Mouse (Mus musculus) heart, postnatal 0 days (tissue): ENCODE results near the gene Eme2. TPM values are rescaled to one million over a fixed set of nuclear protein-coding genes. Genes with fewer than 3 reads are reported as not detected.
A peak's percentile ranks its signal among the peaks of the same experiment; 100 is the strongest.

ENCODE experiments used
- ATAC-seq: fragments of 200-750 bp; cut with Nextera tagmentation; 2 replicates; pipeline ENCODE4 v1.8.0; 2017; ENCODE audit warnings: low read depth, moderate number of reproducible peaks, moderate library complexity; ENCODE audit not compliant: insufficient read depth
- DNase-seq: peaks from one replicate; pipeline ENCODE4 v3.0.0-alpha.2; 2016; ENCODE audit warnings: low spot score
- H3K27ac ChIP-seq: fragments of 300-500 bp; sonication (generic); 2 replicates; pipeline ENCODE4 v1.5.1; 2014; ENCODE audit warnings: low read depth, mild to moderate bottlenecking
- H3K27me3 ChIP-seq: fragments of 300-500 bp; sonication (generic); 2 replicates; pipeline ENCODE4 v1.6.1; 2014; ENCODE audit warnings: low read length, mixed read lengths; ENCODE audit not compliant: control insufficient read depth, insufficient read depth
- H3K36me3 ChIP-seq: fragments of 300-500 bp; sonication (generic); replicated peaks from 2 replicates; pipeline ENCODE4 v1.6.1; 2014; ENCODE audit warnings: low read length, mixed read lengths; ENCODE audit not compliant: control insufficient read depth, insufficient read depth
- H3K4me1 ChIP-seq: fragments of 300-500 bp; sonication (generic); 2 replicates; pipeline ENCODE4 v1.6.1; 2014; ENCODE audit warnings: antibody characterized with exemption; ENCODE audit not compliant: control insufficient read depth, insufficient read depth
- H3K4me2 ChIP-seq: fragments of 300-500 bp; sonication (generic); 2 replicates; pipeline ENCODE4 v1.6.1; 2014; ENCODE audit warnings: low read depth, mild to moderate bottlenecking, low read length, moderate library complexity
- H3K4me3 ChIP-seq: fragments of 300-500 bp; sonication (generic); 2 replicates; pipeline ENCODE4 v1.5.1; 2014; ENCODE audit warnings: low read depth, low read length
- H3K9ac ChIP-seq: fragments of 300-500 bp; sonication (generic); replicated peaks from 2 replicates; pipeline ENCODE4 v1.6.1; 2014; ENCODE audit warnings: low read depth, low read length, mixed read lengths
- H3K9me3 ChIP-seq: fragments of 300-500 bp; sonication (generic); replicated peaks from 2 replicates; pipeline ENCODE4 v1.6.1; 2016; ENCODE audit warnings: low read length; ENCODE audit not compliant: control insufficient read depth
- CTCF ChIP-seq: IDR thresholded peaks from 2 replicates; pipeline ENCODE4 v1.5.1; 2016; ENCODE audit warnings: antibody characterized with exemption, control low read depth, low read depth
- EP300 ChIP-seq: IDR thresholded peaks from 2 replicates; pipeline ENCODE4 v1.6.1; 2016; ENCODE audit warnings: antibody characterized with exemption, low read depth
- WGBS: fragments of 180-500 bp; shearing (Covaris S2); extraction: QIAGEN DNeasy Blood & Tissue Kit; methylation state at CpG from one replicate; pipeline ENCODE4 v1.1.7; 2014; 5-methylcytosine and 5-hydroxymethylcytosine counted together
- polyA plus RNA-seq: library from polyadenylated mRNA; unstranded; fragments of >200 nt; fragmentation: Nextera tagmentation; extraction: Ambion mirVana; gene quantifications from 2 replicates; pipeline ENCODE4 v1.2.1, GENCODE M21; 2015
- total RNA-seq: library from RNA; depleted of rRNA; stranded (reverse); fragments of >200 nt; gene quantifications from 2 replicates; pipeline ENCODE4 v1.2.3, GENCODE M21; 2014; ENCODE audit warnings: low replicate concordance

The Eme2 gene
- total and polyA plus RNA-seq, 2 experiments from 2014 or later = 15.5 to 28.2 TPM

DNA sequence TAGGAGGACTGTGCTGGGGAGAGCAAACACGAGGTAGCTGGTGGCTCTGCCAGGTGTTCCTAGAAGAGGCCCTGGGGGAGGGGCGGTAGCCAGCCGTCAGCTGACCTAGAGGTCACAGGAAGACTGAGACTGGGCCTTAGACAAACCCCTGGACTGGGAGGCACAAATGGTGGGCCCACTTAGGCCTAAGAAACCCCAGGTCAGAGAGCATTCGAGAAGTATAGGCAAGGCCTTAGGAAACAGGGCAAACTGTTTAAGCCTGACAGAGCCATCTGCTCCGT is 16.8 kb downstream of the Eme2 start:
- no peak overlapping the region for H3K4me2 ChIP-seq
- no peaks in the 10 kb centered on the region for H3K4me1 ChIP-seq
- peaks cover 3% of the 10 kb centered on the region for H3K36me3 ChIP-seq
- no peak for ATAC-seq
- H3K27me3 ChIP-seq = no peaks in the 10 kb centered on the region
- no peak overlapping the region for H3K27ac ChIP-seq
- no peaks in the 10 kb centered on the region for H3K9me3 ChIP-seq
- no peak for DNase-seq
- TF ChIP-seq CTCF = no peak
- TF ChIP-seq EP300 = no peak
- no peak overlapping the region for H3K4me3 ChIP-seq
- 40% methylated on average over 5 of the region's 5 CpGs for whole genome bisulfite sequencing
- H3K9ac ChIP-seq = 0 out of 2 replicates have a peak overlapping the region, but pooled peaks have one; percentile 28

DNA sequence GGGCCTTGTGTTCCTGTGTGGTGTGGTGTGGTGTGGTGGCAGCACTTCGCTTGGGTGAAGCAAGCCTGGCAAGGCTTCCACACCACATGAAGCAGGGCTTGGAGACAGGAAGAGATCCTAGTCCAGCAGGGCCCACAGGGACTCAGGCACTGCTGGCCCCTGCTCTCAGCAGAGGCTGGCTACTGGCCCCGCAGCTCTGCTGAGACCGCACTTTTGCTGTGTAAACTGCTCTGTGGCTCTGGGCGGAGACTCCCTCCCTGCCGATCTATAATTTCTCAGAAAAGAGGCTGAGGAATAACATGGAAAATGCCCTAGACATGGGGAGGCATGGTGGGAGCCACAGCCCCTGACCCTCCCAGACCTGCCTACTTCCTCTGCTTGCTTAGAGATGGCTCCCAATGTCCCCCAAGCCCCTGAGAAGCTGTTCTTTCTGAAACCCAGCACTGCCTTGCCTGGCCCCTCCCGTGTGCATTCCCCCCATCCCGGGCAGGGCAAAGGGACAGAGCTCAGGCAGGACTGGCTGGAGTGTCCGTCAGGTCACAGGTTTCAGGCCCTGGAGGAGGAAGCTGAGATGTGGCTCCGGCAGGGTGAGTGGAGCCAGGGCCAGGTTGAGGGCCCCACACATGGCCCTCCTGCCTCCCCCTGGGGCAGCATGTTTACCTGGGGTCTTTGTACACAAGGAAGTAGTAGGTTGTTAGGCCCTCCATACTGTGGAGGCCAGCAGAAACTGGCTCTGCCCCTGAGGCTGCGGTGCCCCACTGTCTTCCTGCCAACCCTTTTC is 17.4 kb downstream of the Eme2 start:
- TF ChIP-seq CTCF = no peak
- Histone ChIP-seq H3K9ac (0 out of 2 replicates have a peak overlapping the region, but pooled peaks have one; percentile 28), H3K9me3 (no peaks in the 10 kb centered on the region), H3K4me1 (no peaks in the 10 kb centered on the region), H3K4me2 (no peak overlapping the region), H3K27me3 (no peaks in the 10 kb centered on the region), H3K27ac (no peak overlapping the region), H3K36me3 (no peaks in the 10 kb centered on the region), H3K4me3 (no peak overlapping the region)
- WGBS = 56% methylated on average over 10 of the region's 10 CpGs
- DNase-seq (no peak), ATAC-seq (no peak)

DNA sequence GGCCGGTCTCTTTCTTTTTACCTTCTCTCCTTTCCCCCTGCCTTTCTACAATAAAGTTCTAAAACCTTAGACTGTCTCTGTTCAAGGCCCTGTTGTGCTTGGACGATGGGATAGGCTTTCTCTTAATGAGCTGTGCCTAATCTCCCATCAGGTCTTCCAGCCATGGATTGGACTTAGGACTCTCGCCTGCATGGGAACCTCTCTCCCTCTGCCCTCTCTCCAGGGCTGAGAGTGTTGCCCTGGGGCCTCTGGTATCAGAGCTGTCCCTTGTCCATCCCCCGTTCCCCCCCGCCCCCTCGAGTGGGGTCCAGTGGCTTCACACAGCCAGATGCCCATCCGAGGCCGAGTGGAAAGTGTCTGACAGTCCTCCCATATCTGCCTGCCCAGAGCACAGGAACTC is 19.9 kb downstream of the Eme2 start:
- H3K36me3 ChIP-seq = no peaks in the 10 kb centered on the region
- no peak for DNase-seq
- no peak overlapping the region for H3K27ac ChIP-seq
- no peak overlapping the region for H3K4me3 ChIP-seq
- no peaks in the 10 kb centered on the region for H3K27me3 ChIP-seq
- no peaks in the 10 kb centered on the region for H3K4me1 ChIP-seq
- ATAC-seq = no peak
- H3K4me2 ChIP-seq = no peak overlapping the region
- 60% methylated on average over 8 of the region's 8 CpGs for WGBS
- no peak overlapping the region for H3K9ac ChIP-seq
- TF ChIP-seq CTCF (no peak), EP300 (no peak)
- no peaks in the 10 kb centered on the region for H3K9me3 ChIP-seq

DNA sequence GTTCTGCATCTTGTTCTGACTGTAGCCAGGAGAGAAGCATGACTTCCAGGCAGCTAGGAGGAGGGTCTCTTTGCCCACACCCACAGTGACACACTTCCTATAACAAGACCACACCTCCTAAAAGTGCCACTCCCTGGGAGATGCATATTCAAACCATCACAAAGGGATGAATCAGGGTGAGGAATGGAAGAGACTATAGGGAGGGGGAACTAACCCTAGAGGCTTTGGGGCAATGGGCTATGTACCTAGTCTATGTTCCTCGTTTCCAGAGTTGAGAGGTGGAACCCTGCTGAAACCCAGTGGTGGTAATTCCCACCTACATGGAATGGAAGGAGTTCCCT is 20.5 kb downstream of the Eme2 start:
- Histone ChIP-seq H3K9ac (no peak overlapping the region), H3K27ac (no peak overlapping the region), H3K4me2 (no peak overlapping the region), H3K4me1 (no peaks in the 10 kb centered on the region), H3K36me3 (no peaks in the 10 kb centered on the region), H3K4me3 (no peak overlapping the region), H3K27me3 (no peaks in the 10 kb centered on the region), H3K9me3 (no peaks in the 10 kb centered on the region)
- no peak for ATAC-seq
- DNase-seq = no peak
- 21% methylated on average over 1 of the region's 1 CpGs for whole genome bisulfite sequencing
- no peak for TF ChIP-seq EP300
- TF ChIP-seq CTCF = no peak

DNA sequence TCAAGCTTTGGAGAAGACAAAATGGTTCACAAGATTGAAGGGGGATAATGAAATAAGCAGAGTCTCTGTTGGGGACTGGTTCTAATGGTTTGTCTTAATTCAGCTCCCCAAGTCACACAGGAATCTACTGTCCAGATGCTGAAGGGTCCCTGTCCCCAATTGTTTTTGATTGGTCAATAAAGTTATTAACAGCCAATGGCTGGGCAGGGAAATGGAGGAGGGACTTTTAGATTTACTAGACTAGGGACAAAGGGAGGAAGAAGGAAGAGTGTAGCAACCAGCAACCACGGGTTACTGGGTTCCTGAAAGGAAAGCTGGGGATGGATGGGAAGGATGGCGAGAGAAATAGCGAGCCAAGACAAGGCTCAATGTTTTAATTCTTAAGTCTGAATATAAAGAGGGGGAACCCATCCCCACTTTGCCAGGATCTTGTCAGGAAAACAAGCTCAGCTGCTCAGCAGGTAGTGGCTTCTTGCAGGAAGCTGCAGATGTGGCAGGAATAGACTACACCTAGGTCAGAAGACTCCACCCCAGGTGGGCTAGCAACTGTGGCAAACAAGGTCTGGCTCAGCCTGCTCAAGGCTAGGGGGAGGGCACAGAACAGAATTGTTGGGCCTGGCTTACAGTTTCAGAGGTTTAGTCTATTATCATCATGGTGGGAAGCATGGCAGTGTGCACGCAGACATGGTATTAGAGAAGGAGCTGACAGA is 21.0 kb downstream of the Eme2 start:
- Histone ChIP-seq H3K36me3 (no peaks in the 10 kb centered on the region), H3K27ac (no peak overlapping the region), H3K4me1 (no peaks in the 10 kb centered on the region), H3K9ac (no peak overlapping the region), H3K4me2 (no peak overlapping the region), H3K4me3 (no peak overlapping the region), H3K27me3 (no peaks in the 10 kb centered on the region), H3K9me3 (no peaks in the 10 kb centered on the region)
- 34% methylated on average over 4 of the region's 4 CpGs for WGBS
- ATAC-seq = no peak
- no peak for DNase-seq
- TF ChIP-seq CTCF (no peak), EP300 (no peak)
